Mouse (Mus musculus) liver, embryonic 14.5 days (tissue): ENCODE data around the gene Bnc2. TPM values are rescaled to one million over a fixed set of nuclear protein-coding genes. Genes with fewer than 3 reads are reported as not detected.

Experiments used
- ATAC-seq: fragments of 200-750 bp; cut with Nextera tagmentation; 2 replicates; pipeline ENCODE4 v1.8.0; 2017; ENCODE audit warnings: moderate number of reproducible peaks, mild to moderate bottlenecking, moderate library complexity; ENCODE audit not compliant: insufficient read depth
- DNase-seq, 3 experiments: peaks; one replicate each; pipeline ENCODE4 v3.0.0-alpha.2; 2012 to 2013; ENCODE audit warnings: low read depth in 3 of 3, low spot score in 3 of 3
- H3K27ac ChIP-seq: fragments of 300-500 bp; sonication (generic); 2 replicates; pipeline ENCODE4 v1.5.1; 2014; ENCODE audit warnings: moderate library complexity, mild to moderate bottlenecking, control low read depth, inconsistent platforms
- H3K27me3 ChIP-seq: fragments of 300-500 bp; sonication (generic); 2 replicates; pipeline ENCODE4 v1.6.1; 2014; ENCODE audit warnings: mild to moderate bottlenecking, low read length, moderate library complexity; ENCODE audit not compliant: control insufficient read depth, insufficient read depth
- H3K36me3 ChIP-seq: fragments of 300-500 bp; sonication (generic); replicated peaks from 2 replicates; pipeline ENCODE4 v1.6.1; 2014; ENCODE audit warnings: low read depth; ENCODE audit not compliant: control insufficient read depth, insufficient read depth
- H3K4me1 ChIP-seq, 2 experiments: fragments of 200-500 bp in 1 of 2; fragments of 300-500 bp in 1 of 2; sonication (generic) in 1 of 2; replicated peaks; 2 replicates each; pipeline ENCODE4 v1.6.1; 2012 to 2014; ENCODE audit warnings: antibody characterized with exemption in 1 of 2, inconsistent platforms in 1 of 2, low read length in 1 of 2; ENCODE audit not compliant: control insufficient read depth in 2 of 2, insufficient read depth in 2 of 2
- H3K4me2 ChIP-seq: fragments of 300-500 bp; sonication (generic); 2 replicates; pipeline ENCODE4 v1.6.1; 2014; ENCODE audit warnings: low read depth, mild to moderate bottlenecking, control low read depth, moderate library complexity
- H3K4me3 ChIP-seq, 2 experiments: fragments of 200-500 bp in 1 of 2; fragments of 300-500 bp in 1 of 2; sonication (generic) in 1 of 2; 2 replicates each; pipeline ENCODE4 v1.5.1; 2012 to 2014; ENCODE audit warnings: low read depth in 2 of 2, low read length in 2 of 2, mild to moderate bottlenecking in 2 of 2, control low read depth in 1 of 2, inconsistent platforms in 1 of 2, moderate library complexity in 1 of 2; ENCODE audit not compliant: insufficient read depth in 1 of 2
- H3K9ac ChIP-seq: fragments of 300-500 bp; sonication (generic); replicated peaks from 2 replicates; pipeline ENCODE4 v1.6.1; 2014; ENCODE audit warnings: mild to moderate bottlenecking, control low read depth, moderate library complexity
- H3K9me3 ChIP-seq: fragments of 300-500 bp; sonication (generic); 2 replicates; pipeline ENCODE4 v1.6.1; 2016; ENCODE audit warnings: low read length, mixed read lengths; ENCODE audit not compliant: control insufficient read depth
- CTCF ChIP-seq: IDR thresholded peaks from 2 replicates; pipeline ENCODE4 v1.5.1; 2016; ENCODE audit warnings: antibody characterized with exemption, low read depth, control low read depth
- EP300 ChIP-seq: IDR thresholded peaks from 2 replicates; pipeline ENCODE4 v1.6.1; 2016; ENCODE audit warnings: antibody characterized with exemption, low read depth
- WGBS: fragments of 180-500 bp; shearing (Covaris S2); extraction: QIAGEN DNeasy Blood & Tissue Kit; methylation state at CpG from one replicate; pipeline ENCODE4 v1.1.7; 2014; ENCODE audit not compliant: insufficient replicate concordance; 5-methylcytosine and 5-hydroxymethylcytosine counted together
- polyA plus RNA-seq, 2 experiments: library from polyadenylated mRNA; depleted of rRNA in 1 of 2; stranded (reverse) in 1 of 2; unstranded in 1 of 2; fragments of >200 nt; fragmentation: Nextera tagmentation in 1 of 2; extraction: Ambion mirVana in 1 of 2; gene quantifications; 2 replicates each; pipeline versions ENCODE4 v1.2.1 to v1.2.3; 2012 to 2014

Gene Bnc2
- polyA plus RNA-seq, 2 experiments: 0.17 to 0.46 TPM

GRCm38 (mm10) chr4:84454493-84454892 lies 220.6 kb downstream of the Bnc2 start:
- TF ChIP-seq EP300 (no peak), CTCF (no peak)
- no peak overlapping the region for H3K4me3 ChIP-seq
- H3K36me3 ChIP-seq: no peaks in the 10 kb centered on the region
- no peak overlapping the region for H3K27ac ChIP-seq
- H3K4me1 ChIP-seq: no peaks in the 10 kb centered on the region
- no peaks in the 10 kb centered on the region for H3K27me3 ChIP-seq
- no peaks in the 10 kb centered on the region for H3K9me3 ChIP-seq
- DNase-seq (no peak), ATAC-seq (no peak)
- no peak overlapping the region for H3K9ac ChIP-seq
- H3K4me2 ChIP-seq: no peak overlapping the region
- WGBS: 62% methylated on average over 3 of the region's 3 CpGs

DNA sequence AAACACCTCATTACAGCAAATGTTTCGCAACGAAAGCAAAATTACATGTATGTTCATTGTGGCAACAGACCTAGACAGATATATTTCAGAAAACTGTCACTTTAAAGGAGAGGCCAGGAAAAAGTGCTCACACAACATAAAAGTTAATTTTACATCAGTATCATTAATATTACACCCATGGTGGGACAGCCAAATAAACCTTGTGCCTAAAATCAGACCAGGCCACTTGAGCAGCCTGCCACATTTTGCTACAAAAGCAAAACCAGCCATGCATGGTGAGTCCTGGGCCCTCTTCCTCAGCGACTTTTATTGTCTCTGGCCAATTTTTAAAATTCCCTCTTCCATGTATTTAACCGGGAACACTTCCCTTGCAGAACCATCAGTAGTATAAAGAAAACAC lies 221.5 kb downstream of the Bnc2 start:
- Histone ChIP-seq H3K4me1 (no peaks in the 10 kb centered on the region), H3K9me3 (no peaks in the 10 kb centered on the region), H3K27me3 (no peaks in the 10 kb centered on the region), H3K9ac (no peak overlapping the region), H3K27ac (no peak overlapping the region), H3K4me2 (no peak overlapping the region), H3K36me3 (no peaks in the 10 kb centered on the region), H3K4me3 (no peak overlapping the region)
- WGBS: 58% methylated on average over 4 of the region's 4 CpGs
- DNase-seq: no peak
- ATAC-seq: no peak
- TF ChIP-seq EP300 (no peak), CTCF (no peak)

- TF ChIP-seq EP300 (no peak), CTCF (no peak)
- no peak for ATAC-seq
These were observed 222.4 kb downstream of the Bnc2 start for GRCm38 (mm10) chr4:84452642-84453041.

DNA sequence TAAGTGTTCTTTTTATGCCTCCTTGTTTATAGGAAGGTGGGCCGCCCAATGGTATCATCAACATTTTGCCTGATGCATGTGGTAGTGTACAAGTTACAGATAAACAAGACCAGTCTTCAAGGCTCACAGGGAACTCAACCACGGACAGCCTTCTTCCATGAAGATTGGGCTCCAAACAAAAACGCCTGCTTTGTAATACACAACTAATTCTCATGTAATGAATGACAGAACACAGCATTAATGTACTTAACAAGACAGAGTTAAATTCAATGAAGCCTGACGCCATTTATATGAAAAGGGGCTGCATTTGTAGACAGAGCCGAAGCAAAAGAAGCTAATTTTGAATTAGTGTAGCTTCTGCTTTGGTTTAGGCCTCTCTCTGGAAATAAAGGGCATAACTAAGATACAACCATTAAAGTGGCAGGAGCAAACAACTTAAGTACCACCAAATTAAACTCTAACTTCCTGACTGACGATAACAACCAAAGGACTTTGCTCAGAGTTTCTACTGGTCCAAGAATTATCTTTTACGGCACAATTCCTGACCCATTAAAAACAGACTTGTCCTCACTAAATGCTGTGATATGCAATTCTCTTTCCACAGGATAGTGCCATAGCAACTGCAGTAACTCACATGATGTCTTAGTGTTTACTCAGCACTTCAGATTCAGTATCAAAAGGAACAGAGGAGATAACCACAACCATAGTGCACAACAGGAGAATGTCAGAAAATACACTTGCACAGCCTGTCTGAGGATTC lies 225.6 kb downstream of the Bnc2 start:
- H3K27ac ChIP-seq: no peak overlapping the region
- no peak overlapping the region for H3K4me3 ChIP-seq
- TF ChIP-seq EP300 (no peak), CTCF (no peak)
- H3K4me2 ChIP-seq: no peak overlapping the region
- no peak for DNase-seq
- no peaks in the 10 kb centered on the region for H3K36me3 ChIP-seq
- no peak overlapping the region for H3K9ac ChIP-seq
- no peaks in the 10 kb centered on the region for H3K4me1 ChIP-seq
- H3K27me3 ChIP-seq: no peaks in the 10 kb centered on the region
- ATAC-seq: no peak
- WGBS: 61% methylated on average over 7 of the region's 7 CpGs
- no peaks in the 10 kb centered on the region for H3K9me3 ChIP-seq

More at GRCm38 (mm10) chr4:84452642-84453041, 222.4 kb downstream of the Bnc2 start:
- no peak for DNase-seq
- Histone ChIP-seq H3K9ac (no peak overlapping the region), H3K4me3 (no peak overlapping the region), H3K4me2 (no peak overlapping the region), H3K4me1 (no peaks in the 10 kb centered on the region), H3K27ac (no peak overlapping the region), H3K9me3 (no peaks in the 10 kb centered on the region), H3K36me3 (no peaks in the 10 kb centered on the region), H3K27me3 (no peaks in the 10 kb centered on the region)
- 62% methylated on average over 3 of the region's 3 CpGs for WGBS

DNA sequence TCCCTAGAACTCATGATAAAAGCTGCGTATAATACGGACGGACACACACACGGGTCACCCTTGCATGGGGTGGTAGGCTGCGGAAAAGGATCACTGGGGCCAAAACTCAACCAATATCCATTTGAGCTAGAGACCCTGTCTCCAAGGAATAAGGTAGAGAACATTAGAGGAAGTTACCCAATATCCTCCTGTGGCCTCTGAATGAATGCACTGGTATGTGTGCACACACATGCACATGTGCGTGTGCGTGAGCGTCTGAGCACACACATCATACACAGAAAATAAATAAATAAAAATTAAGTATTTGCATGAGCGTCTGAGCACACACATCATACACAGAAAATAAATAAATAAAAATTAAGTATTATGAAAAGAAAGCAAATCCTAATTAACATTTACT lies 241.8 kb downstream of the Bnc2 start:
- TF ChIP-seq EP300 (no peak), CTCF (no peak)
- no peak overlapping the region for H3K4me2 ChIP-seq
- ATAC-seq (no peak), DNase-seq (no peak)
- no peaks in the 10 kb centered on the region for H3K27me3 ChIP-seq
- no peaks in the 10 kb centered on the region for H3K9me3 ChIP-seq
- no peak overlapping the region for H3K27ac ChIP-seq
- no peak overlapping the region for H3K4me3 ChIP-seq
- H3K9ac ChIP-seq: no peak overlapping the region
- H3K36me3 ChIP-seq: no peaks in the 10 kb centered on the region
- 74% methylated on average over 9 of the region's 9 CpGs for WGBS
- peaks cover 0 to 2% of the 10 kb centered on the region in 2 experiments; a peak in 1 of 4 replicates for H3K4me1 ChIP-seq
